In the genomic region with DNA sequence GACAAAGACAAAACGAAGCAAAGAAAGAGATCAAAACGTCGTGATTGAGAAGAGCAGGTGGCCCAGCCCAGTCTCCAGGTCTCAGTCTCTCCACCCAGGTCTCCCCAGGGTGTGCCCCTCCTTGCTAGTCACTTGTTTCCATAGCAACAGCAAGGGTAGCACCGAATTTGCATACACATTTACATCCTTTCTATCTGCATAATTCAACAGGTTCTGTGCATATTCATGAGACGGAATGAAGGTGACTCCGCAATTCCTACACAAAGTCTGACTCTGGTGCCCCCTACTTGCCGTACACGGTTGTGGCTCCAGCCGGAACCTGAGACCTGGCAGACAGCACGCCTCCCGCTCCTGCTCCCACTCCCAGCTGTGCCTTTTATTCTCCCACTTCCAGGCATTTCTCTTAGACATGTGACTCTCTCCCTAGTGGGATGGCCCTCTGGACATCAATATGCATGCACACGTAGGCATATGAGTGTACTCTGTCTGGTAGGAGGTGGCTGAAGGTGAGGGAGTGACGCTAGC, we compare ENCODE assay signal across 1 mouse cellular context.
TF ChIP-seq lines count a peak whose summit lies in the region.

No protein-coding gene starts in this region.

TF ChIP-seq in CH12.LX, 34 proteins besides CTCF, POLR2A, EP300 and RAD21:
- no peak for TF ChIP-seq JUN (IDR thresholded peaks at IDR 0.05; ENCODE audit: insufficient read depth, low read depth, low read length)
- 0 out of 2 replicates have a peak, but pooled peaks have one; percentile 12 for TF ChIP-seq BHLHE40 (IDR thresholded peaks at IDR 0.05; ENCODE audit: low read depth, low read length)
- TF ChIP-seq KAT2A (IDR thresholded peaks at IDR 0.05; ENCODE audit: insufficient replicate concordance, low read length) = no peak
- no peak for TF ChIP-seq ZMIZ1 (IDR thresholded peaks at IDR 0.05; ENCODE audit: low read depth, low read length)
- no peak for TF ChIP-seq USF2 (conservative IDR thresholded peaks at IDR 0.05; ENCODE audit: low read depth, low read length)
- no peak for TF ChIP-seq ELF1 (IDR thresholded peaks at IDR 0.05; ENCODE audit: low read depth, low read length)
- peak; percentile 30; the same call in 1 of the 2 replicates for TF ChIP-seq MAX (IDR thresholded peaks at IDR 0.05; ENCODE audit: low read length)
- 0 out of 2 replicates have a peak, but pooled peaks have one; percentile 19 for TF ChIP-seq TCF12 (IDR thresholded peaks at IDR 0.05; ENCODE audit: low read depth, low read length)
- TF ChIP-seq ZKSCAN1 (IDR thresholded peaks at IDR 0.05; ENCODE audit: borderline replicate concordance, low read depth, low read length) = no peak
- TF ChIP-seq ETS1 (conservative IDR thresholded peaks at IDR 0.05; ENCODE audit: low read depth, low read length) = 0 out of 2 replicates have a peak, but pooled peaks have one; percentile 17
- no peak for TF ChIP-seq SIN3A (IDR thresholded peaks at IDR 0.05; ENCODE audit: low read length)
- TF ChIP-seq TBP (conservative IDR thresholded peaks at IDR 0.05; ENCODE audit: low read depth, low read length) = no peak
- TF ChIP-seq MYC (IDR thresholded peaks at IDR 0.05; ENCODE audit: low read depth, low read length) = no peak
- TF ChIP-seq IRF4 (IDR thresholded peaks at IDR 0.05; ENCODE audit: low read depth, low read length) = no peak; the same call in 1 of the 2 replicates
- TF ChIP-seq JUND (conservative IDR thresholded peaks at IDR 0.05; ENCODE audit: low read depth, low read length) = no peak
- no peak for TF ChIP-seq POLR2AphosphoS2 (IDR thresholded peaks at IDR 0.05; ENCODE audit: low read depth, low read length)
- peak; percentile 50 for TF ChIP-seq SMC3 (IDR thresholded peaks at IDR 0.05; ENCODE audit: low read depth, low read length)
- TF ChIP-seq MAZ (IDR thresholded peaks at IDR 0.05; ENCODE audit: low read depth, low read length) = 0 out of 2 replicates have a peak, but pooled peaks have one; percentile 19
- no peak for TF ChIP-seq UBTF (IDR thresholded peaks at IDR 0.05; ENCODE audit: low read depth, low read length)
- no peak for TF ChIP-seq HCFC1 (IDR thresholded peaks at IDR 0.05; ENCODE audit: low read depth, low read length)
- no peak for TF ChIP-seq CHD1 (IDR thresholded peaks at IDR 0.05; ENCODE audit: low read depth, low read length)
- TF ChIP-seq NELFE (IDR thresholded peaks at IDR 0.05; ENCODE audit: low read depth, low read length) = no peak
- no peak for TF ChIP-seq RCOR1 (conservative IDR thresholded peaks at IDR 0.05; ENCODE audit: low read depth, low read length)
- no peak for TF ChIP-seq E2F4 (IDR thresholded peaks at IDR 0.05; ENCODE audit: insufficient replicate concordance, low read depth, low read length)
- TF ChIP-seq NRF1 (IDR thresholded peaks at IDR 0.05; ENCODE audit: low read depth, low read length) = no peak
- no peak; the same call in 1 of the 2 replicates for TF ChIP-seq MAFK (IDR thresholded peaks at IDR 0.05; ENCODE audit: insufficient replicate concordance, low read length)
- TF ChIP-seq ZNF384 (IDR thresholded peaks at IDR 0.05; ENCODE audit: low read depth, low read length) = no peak
- no peak for TF ChIP-seq MEF2A (IDR thresholded peaks at IDR 0.05; ENCODE audit: borderline replicate concordance, low read depth, low read length)
- no peak for TF ChIP-seq PAX5 (IDR thresholded peaks at IDR 0.05; ENCODE audit: low read length)
- TF ChIP-seq GABPA (IDR thresholded peaks at IDR 0.05; ENCODE audit: insufficient replicate concordance, low read depth, low read length) = no peak
- no peak for TF ChIP-seq CHD2 (IDR thresholded peaks at IDR 0.05; ENCODE audit: low read length)
- TF ChIP-seq USF1 (IDR thresholded peaks at IDR 0.05; ENCODE audit: low read depth, low read length) = no peak
- no peak for TF ChIP-seq MXI1 (IDR thresholded peaks at IDR 0.05; ENCODE audit: low read depth, low read length)
- no peak for TF ChIP-seq ZC3H11A (IDR thresholded peaks at IDR 0.05; ENCODE audit: low read depth, low read length)
